Mouse (Mus musculus) kidney, postnatal 14 days (tissue): ENCODE data around the gene Antxr1.
A peak's percentile ranks its signal among the peaks of the same experiment; 100 is the strongest.

ENCODE experiments used
- DNase-seq: peaks from one replicate; pipeline ENCODE4 v3.0.0; 2022; ENCODE audit warnings: mixed read lengths

Gene Antxr1

DNA sequence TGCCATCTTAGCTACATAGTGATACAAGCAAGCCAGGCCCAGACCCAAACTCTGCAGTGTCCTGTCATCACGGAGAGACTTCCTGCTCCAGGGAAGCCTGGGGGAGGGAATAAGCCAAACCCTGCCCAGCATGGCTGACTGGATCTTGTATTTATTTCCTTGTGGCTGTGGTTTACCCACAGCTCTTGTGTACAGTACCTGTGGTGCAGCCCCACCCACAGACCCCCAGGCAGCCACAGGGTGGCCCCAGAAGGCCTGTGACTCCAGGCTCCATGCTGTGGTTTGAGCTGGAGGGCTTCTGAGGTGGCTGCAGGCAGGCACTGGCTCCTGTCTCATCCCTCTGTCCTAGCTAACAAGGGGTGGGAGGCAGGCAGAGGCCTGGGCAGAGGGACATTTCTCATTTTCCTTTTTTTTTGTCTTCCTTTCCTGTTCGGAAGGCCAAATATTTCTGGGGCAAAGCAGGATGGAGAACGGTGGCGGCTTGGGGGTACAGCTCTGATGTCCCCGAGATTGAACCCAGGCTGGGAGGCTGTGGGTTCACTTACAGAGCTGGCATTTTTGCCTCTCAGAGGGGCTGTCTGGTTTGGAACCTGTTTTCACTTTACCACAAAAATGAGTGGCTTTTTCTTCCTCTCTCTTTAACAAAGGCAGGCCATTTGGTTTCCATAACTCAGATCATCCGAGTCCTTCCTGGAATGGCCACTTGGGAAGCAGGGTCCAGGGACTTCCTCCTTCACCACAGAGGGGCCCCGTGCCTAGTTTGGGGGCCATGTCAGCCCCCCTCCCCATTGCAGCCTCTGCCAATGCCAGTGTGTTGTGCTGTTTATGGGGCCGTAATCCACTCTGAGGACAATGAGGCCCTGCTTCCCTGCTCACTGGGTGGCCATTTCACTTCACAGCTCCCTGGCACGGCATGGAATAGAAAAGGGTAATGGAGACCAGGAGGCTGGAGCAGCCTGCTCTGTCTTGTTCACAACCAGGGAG, 91.2 kb downstream of the Antxr1 start:
- DNase-seq, result no peak

DNA sequence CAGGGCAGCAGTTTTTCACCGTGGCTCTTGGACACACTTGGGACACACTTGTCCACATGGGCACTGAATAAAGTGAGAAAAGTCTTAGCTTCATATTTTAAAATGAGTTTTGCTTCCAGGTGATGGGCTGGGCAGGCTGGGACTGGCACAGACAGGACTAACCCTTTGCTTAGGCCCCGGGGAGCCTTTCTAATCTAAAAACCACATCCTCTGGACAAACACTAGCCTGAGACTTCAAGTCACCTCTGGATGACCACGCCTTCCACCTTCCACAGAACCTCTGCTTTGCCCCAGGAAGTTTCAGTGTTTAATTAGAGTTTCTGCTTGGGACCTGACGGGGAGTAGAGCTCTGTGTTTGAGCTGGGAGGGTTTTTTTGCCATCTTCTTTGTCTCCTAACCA, 98.4 kb downstream of the Antxr1 start:
- DNase-seq, result no peak

DNA sequence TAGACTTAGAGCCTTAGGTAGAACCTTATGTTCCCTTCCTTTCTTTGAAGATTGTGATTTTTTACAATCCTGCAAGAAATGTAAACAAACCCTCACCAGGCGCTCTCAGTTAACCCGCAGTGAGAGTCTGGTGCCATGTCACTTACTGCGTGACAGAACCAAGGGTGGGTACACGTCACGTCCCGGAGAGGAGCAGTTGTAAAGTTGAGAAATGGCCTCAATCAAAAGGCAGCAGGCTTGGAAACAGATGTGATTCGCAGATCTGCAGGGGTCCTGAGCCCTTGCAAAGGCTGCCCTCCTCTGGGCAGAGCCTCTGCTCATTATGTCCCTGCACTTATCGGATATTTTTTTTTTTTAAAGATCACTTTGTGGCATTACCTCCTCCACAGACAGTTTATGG, 99.6 kb downstream of the Antxr1 start:
- DNase-seq, result no peak

DNA sequence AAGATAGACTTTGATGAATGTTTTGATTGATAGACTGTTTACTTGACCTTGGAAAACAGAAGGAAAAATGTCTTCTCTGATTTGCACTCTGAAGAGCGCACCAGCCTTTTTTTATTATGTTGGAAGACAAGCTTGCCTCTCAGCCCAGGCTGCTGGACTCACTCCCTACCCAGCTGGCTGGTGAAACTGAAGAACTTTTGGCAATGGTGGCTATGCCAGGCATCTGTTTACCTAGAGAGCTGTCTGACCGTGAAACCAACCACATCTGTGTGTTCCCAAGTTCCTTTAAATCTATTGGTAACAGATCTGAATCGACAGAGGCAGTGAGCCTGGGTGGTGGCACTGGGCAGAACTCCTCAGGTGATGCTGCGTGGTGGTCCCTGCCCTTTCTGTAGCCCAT, 102.5 kb downstream of the Antxr1 start:
- DNase-seq, result no peak

DNA sequence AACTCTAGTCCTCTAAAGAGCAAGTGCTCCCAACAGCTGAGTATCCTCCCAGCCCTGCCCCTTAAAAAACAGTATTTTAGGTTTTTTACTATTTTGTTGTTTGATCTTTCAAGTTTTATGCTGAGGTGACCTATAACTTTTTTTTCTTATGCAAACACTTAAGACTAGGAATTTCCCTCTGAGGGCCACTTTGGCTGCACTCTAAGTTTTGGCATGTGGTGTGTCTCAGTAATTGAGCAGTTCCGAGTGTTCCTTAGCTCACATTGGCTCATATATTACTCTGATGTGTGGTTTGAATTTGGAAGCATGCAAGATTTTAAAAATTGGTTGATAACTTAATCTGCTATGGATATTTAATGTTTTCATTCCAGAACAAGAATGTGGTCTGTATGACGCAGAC, 105.6 kb downstream of the Antxr1 start:
- DNase-seq, result no peak

DNA sequence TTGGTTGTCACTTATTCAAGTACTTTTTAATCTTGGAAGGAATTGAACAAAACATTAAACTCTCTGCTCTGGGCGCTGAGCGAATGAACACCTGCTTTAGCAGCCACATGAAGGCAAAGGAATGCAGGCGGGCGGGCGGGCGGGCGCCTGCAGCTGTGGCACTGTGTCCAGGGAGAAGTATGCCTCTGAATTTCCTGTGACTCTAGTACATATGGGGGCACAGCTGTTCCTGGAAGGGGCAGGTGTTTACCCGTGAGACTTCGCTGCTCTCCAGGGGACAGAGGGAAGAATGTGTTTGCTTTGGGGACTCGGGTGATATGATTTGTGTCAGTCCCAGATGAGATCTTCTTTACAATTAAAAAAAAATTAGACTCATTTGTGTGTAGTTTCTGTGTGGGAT, 107.7 kb downstream of the Antxr1 start:
- DNase-seq, result peak; percentile 36

DNA sequence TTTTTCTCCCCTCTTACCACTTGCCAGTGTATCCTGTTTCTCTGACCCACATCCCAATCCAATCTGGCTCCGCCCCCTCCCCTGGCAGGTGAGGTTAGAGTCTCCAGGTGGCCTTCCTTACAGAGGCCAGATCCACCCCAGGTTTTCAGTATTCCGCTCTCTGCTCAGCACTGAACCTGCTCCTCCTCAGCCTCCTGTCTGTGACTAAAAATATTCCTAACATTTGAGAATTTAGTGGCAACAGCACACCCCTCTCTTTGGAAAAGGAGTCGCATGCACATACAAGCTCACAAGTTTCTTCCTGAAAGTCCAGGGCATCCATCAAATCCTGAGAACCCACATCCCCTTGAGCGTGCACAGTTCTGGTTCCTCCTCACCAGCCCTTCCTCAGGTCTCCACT, 109.3 kb downstream of the Antxr1 start:
- DNase-seq, result no peak

DNA sequence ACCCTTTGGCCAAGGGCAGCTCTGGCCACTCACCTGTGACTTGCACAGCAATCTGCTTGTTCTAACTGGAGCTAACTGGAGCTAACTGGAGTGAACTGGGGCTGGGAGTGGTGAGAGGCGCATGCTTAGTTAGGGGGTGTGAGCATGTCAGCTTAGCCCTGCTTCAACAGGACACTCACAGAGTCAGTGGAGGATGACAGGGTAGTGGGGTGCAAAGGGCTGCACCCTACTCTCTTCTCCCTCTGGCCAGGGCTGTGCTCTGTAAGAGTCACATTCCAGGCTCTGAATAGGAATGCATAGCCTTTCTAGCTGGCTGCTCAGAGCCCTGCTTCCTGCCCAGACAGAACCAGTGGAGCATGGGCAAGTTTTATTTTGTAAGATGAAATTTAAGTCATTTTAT, 110.3 kb downstream of the Antxr1 start:
- DNase-seq, result peak; percentile 64

DNA sequence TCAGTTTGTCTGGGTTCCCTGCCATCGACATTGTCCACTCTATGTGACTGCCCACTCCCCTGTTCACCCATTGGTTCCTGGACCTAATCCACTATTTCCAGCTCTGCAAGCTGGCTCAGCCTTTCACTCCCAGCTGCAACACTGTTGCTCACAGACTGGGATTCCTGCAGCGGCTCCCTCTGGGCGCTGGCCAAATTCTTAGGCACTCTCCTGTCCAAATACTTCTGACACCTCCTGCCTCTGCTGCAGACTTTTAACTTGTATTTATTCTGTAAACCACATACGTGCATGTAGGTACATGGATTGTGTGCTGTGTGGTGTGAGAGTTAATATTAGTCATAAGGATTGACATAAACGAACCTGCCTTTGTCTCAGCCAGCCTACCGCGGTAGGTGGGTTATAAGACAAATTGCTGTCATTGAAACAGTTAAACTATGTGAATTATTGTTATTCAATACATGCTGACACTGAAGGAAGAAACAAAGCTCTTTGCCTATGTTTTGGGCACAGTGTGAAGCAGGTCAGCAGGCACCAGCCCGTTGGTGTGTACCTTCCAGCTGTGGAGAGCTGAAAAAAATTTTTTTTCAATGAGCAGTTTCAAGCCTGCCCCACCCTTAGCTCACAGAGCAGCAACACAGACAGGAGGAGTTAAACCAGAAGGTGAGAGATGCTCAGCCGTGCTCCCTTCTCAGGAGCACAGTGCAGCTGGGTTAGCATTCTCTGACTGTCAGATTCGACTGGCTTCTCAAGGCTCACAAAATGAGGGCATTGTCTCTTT, 112.6 kb downstream of the Antxr1 start:
- no peak for DNase-seq

DNA sequence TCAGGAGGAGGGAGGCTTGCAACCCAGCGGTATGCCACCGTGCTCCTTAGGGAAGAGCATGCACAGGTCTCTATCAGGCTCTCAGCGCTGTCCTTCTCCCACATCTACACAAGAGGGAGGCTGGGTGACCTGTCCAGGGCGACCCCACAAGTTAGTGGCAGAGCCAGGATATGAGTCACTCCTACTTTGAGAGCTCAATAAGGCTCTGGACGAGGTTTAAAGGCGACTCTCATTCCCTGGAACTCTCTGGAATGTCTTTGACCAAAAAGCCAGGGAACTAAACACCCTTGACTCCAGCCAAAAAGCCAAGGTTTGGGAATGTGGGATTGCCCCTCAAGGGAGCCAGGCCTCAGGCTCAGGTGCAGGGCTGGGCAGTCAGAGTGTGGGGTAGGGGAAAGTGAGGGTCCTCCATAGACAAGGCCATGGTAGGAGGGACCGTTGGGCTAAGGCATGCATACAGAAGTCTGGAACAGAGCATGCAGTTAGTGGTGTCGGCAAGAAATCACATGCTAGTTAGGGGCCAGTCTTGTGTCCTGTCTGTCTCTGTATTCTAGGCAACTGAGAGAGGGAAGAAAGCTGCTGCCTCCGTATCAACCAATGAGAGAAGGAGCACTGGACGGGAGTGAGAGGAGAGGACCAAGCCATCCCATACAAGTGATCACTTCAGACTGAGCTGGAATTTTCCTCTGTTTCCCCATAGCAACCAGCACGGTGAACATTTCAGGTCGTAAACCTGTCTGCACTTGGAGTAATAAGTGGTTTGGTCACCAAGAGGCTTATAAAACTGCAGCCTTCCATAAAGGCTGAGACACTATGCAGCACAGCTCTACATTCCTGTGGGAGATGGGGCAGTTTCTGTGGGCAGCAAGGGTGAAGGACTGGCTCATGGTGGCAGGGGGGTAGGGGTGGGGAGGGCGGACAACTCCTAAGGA, 116.3 kb downstream of the Antxr1 start:
- no peak for DNase-seq

DNA sequence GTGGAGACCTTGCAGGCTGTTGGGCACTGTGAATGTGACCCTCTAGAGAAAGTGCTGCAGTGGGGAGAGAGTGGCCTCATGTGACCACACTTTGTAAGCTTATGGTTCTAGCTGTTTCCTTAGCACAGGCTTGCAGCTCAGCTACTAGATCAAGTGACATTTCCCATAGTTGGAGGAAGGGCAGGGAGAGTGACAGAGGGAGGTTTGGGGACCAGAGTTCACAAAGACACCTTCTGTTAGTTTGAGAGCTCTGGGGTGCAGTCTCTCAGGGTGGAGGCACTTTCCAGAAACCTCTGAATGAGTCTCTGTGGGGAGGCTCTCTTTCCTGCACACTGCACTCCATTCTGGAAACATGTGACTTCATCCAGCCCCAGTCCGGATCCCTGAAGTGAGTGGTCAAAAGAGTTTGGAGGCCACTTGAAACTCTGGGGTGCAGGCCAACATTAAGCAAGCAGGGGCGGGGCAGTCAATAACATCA, 119.5 kb downstream of the Antxr1 start:
- DNase-seq, result no peak

DNA sequence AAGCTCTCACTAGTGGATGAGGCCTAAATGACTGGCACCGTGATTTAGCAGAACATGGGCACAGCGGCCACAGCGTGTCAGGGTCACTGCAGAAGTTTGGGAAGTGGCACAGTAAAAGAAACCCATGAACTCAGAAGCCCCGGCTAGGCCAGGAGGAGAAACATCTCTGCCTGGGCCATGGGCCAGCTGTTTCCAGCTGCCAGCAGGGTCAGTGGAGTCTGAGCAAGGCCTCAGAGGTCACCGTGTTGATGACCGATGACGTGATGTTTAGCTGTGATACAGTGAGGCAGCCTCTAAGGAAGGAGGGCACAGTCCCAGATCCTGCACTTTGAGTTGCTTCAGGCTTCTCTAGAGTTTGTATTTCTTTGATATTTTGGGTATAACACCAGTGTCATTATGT, 122.4 kb downstream of the Antxr1 start:
- DNase-seq, result peak; percentile 65

DNA sequence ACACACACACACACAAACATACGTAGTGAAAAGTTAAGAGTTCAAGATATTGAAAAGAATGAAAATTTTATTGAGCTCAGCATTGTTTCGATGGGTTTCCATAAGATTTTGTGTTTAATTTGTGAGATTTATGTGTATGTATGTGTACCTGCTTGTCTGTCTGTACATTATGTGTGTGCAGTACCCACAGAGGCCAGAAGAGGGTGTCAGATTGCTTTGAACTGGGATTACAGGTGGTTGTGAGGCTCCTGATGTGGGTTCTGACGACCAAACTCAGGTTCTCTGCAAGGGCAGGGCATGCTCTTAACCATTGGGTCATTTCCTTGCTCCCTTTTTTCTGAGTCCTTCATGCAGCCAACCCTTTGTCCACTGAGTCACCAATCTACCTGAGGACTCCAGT, 124.1 kb downstream of the Antxr1 start:
- no peak for DNase-seq

DNA sequence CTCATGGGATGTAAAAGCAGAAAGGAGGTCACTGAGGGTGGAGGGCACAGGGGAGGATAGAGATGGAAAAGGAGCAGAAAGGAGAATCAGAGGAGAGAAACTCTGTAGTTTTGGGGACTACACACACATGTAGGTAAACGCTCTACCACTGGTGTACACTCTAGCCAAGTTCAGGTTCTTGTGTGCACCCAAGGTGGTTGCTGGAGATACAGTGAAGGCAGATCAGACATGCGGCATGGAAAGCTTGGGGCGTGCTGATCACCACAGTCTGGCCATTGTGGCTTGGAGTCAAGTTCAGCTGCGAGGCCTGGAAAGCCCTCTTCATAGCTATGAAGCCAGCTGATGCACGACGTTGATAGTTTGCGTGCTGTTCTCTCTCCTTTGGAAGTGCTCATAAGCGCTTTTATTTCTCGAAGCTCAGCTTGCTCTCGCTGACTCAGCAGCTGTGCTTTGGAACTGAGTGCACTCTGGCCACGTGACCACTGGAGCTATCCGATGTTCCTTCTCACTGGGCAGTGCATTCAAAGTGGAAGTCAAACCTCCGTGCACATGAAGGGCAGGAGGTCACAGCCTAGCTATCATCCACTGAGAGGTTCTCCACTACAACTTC, 128.1 kb downstream of the Antxr1 start:
- DNase-seq, result peak; percentile 85

DNA sequence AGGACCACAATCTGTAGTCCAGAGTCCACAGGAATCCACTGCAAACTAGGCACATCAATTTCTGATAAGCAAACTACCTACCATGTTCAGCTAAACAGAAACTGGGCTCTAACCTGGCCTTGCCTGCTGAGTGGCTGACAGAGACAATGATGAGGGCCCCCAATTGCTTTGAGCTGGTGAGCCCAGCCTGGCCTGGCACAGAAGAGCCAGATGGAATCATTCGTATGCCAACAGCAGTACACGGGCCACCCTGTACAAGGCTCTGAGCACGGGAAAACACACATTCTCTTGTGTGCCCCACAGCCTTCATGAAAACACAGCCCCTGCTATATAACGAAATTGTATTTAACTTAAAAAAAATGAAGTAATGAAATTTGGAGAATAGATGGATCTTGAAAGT, 128.8 kb downstream of the Antxr1 start:
- DNase-seq, result no peak

DNA sequence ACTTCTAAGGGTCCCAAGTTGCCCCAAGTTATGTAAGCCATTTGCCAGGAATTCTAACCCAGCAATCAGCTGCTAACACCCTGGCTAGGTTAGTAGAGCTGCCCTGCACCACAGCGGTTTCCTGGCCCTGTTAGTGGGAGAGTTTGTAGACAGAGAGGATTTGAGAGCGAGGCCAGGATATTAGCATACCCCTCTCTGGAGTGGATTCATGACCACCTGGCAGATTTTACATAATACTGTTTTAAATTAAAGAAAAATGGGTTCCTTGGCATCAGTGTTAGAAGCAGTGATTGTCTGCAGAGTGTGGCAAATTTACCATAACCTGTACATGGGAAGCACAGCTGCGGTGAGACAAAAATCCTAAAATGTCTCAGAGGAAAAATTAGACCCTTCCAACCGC, 132.2 kb downstream of the Antxr1 start:
- DNase-seq, result no peak

DNA sequence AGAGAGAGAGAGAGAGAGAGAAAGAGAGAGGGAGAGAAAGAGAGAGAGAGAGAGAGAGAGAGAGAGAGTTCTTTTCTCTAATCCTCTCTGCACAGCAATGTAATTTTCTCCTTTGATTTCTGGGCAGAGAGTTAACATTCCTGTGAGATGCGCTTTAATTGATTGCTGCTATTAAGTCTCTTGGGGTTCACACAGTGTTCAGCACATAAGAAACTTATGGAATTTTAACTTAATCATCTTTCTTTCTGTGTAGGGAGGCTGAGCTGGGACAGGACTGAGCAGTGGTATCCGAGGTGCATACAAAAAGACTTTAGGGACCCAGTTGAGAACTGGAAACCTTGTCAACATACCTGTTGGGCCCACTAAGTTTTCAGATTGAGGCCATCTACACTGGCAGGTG, 132.6 kb downstream of the Antxr1 start:
- no peak for DNase-seq

DNA sequence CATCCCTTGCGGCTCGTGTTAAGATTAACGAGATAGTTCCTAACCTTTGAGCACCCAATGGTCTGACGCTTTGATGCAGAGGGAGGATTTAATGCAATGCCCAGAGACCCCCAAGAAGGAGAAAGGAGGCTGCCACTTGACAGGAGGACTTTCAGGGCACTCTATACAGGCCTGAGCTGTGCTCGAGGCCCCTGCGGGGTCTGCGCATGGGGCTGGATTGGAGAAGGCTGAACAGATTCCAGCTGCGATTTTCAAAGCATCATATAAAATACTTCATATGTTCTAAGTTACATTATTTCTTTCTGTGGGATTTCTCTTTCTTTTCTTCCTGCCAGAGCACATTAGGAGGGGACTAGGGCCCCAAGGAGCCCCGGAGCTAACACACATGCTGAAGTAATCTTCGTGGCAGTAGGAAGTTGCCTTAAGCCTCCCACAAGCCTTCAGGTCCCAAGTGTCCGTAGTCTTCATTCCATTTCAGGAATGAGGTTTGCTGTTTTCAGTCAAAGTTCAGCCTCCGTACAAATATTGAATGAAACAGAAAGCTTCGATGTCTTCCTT, 133.5 kb downstream of the Antxr1 start:
- no peak for DNase-seq

DNA sequence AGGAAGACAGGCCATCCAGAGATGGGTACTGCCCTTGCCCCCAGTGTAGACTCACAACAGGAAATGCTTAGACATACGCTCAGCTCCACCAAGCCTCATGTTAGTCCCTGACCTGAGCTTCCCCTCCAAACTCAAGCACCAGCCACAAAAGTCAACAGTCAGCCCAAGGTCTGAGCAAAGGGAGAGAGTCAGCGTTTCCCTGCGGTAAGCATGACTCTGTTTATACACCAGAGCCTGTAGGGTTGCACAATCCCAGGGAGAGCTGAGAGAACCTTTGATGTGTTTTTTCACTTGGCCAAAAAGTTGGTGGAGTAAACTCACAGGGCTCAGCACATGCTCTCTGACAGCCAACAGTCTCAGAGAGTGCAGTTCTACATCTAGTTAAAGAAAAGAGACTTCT, 145.9 kb downstream of the Antxr1 start:
- DNase-seq, result no peak

DNA sequence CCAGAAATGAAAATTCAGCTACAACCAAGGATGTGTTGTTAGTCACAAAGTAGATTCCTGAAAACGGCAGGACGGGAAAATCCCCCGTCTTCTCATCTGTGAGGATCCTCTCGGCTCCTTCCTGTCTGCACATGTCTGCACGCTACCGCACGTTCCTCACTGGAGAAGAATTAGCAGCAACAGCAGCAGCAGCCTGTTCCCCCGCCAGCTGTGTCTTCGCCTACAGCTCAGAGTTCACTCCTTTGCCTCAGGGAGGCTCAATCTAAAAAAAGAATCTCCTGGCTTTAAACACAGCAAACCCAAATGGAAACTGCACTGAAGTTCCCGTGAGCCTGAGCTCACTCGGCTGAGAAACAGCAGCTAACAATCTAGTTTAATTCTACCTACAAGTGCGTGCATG, 148.6 kb downstream of the Antxr1 start:
- peak; percentile 49 for DNase-seq

DNA sequence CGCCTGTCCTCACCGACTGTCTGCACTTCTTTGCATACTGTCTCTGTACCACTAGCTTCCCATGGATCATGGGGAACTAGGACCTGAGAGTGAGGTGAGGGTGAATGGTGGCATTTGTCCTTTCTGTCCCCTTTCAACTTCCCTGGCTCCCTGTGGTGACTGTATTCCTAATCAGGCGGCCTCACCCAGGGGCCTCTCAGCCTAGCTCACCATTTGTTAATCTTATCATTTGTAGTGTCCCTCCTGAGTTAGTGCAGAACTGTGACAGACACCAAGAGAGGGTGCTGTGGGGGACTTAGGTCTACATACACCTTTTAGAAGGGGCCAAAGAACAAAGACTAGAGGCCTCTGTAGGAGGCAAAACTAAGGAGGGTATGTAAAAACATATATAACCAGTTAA, 151.2 kb downstream of the Antxr1 start:
- DNase-seq, result no peak

DNA sequence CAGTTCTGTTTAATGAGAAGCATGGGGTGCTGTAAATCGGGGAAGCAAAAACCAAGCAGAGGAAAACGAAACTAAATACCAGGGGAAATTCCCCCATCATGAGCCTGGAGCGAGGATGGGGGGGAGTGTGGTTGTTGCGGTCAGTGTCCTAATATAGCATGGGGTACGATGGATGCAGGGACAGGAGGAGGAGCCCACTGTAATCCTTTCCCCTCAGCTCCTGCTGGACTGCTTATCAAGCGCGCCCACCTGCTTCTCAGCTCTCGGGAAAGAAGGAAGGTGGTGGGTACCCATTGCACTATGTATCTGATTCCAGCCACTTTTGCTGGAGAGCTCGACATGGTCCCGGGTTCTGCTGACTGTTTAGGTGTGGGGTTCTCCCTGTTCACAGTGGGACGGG, 151.6 kb downstream of the Antxr1 start:
- no peak for DNase-seq
